In genomic region chr2:4154036-4154653, GRCm38 (mm10) we compare ENCODE assay signal across 8 mouse cellular contexts.
A peak's percentile ranks its signal among the peaks of the same experiment; 100 is the strongest.
DNase-seq lines count a peak whose midpoint lies in the region; ATAC-seq lines count a peak whose summit lies in the region.

No protein-coding gene starts in this region.

- DNase-seq in heart, adult 11 months, result peak; percentile 74
- no peak for DNase-seq in heart, postnatal 4 days
- DNase-seq in embryo, embryonic 10.5 days (ENCODE audit: low spot score), result peak; percentile 26
- DNase-seq in hindbrain, embryonic 11.5 days (ENCODE audit: low spot score), result peak; percentile 35
- no peak for DNase-seq in adrenal gland, adult 2 months
- no peak for DNase-seq in right cerebral cortex, postnatal 36 days (ENCODE audit: low spot score in 2 of 2)
- DNase-seq in lung, adult 18-20 months, result no peak

- H3K27me3 ChIP-seq in hindbrain, embryonic 11.5 days (ENCODE audit: control insufficient read depth, insufficient read depth, low read length), result no peaks in the 10 kb centered on the region
- H3K27me3 ChIP-seq in midbrain, embryonic 15.5 days (replicated peaks), result no peaks in the 10 kb centered on the region

- H3K36me3 ChIP-seq in hindbrain, embryonic 11.5 days (ENCODE audit: control insufficient read depth, insufficient read depth, low read length), result no peaks in the 10 kb centered on the region
- H3K36me3 ChIP-seq in midbrain, embryonic 15.5 days (replicated peaks), result no peaks in the 10 kb centered on the region

- peak overlapping the region; percentile 94 for H3K27ac ChIP-seq in hindbrain, embryonic 11.5 days (ENCODE audit: low read depth, low read length)
- peak overlapping the region; percentile 88 for H3K27ac ChIP-seq in midbrain, embryonic 15.5 days

- peak overlapping the region; percentile 1; the same call in 1 of the 2 replicates for H3K4me3 ChIP-seq in hindbrain, embryonic 11.5 days (ENCODE audit: low read depth, low read length)
- peak overlapping the region; percentile 48 for H3K4me3 ChIP-seq in midbrain, embryonic 15.5 days

- 0 out of 2 replicates have a peak, but pooled peaks cover 4% of the 10 kb centered on the region for H3K4me1 ChIP-seq in hindbrain, embryonic 11.5 days (replicated peaks; ENCODE audit: control insufficient read depth, insufficient read depth, low read length)
- peaks cover 36% of the 10 kb centered on the region for H3K4me1 ChIP-seq in midbrain, embryonic 15.5 days

- no peak overlapping the region; the same call in 1 of the 2 replicates for H3K9ac ChIP-seq in hindbrain, embryonic 11.5 days (ENCODE audit: low read depth, low read length)
- H3K9ac ChIP-seq in midbrain, embryonic 15.5 days, result peak overlapping the region; percentile 40

- peak; percentile 43; the same call in 1 of the 2 replicates for ATAC-seq in hindbrain, embryonic 11.5 days (ENCODE audit: low FRiP score)
- ATAC-seq in midbrain, embryonic 15.5 days (replicated peaks), result no peak; the same call in 1 of the 2 replicates

- H3K4me2 ChIP-seq in hindbrain, embryonic 11.5 days (replicated peaks; ENCODE audit: low read depth, low read length), result peak overlapping the region; percentile 67
- peak overlapping the region; percentile 74 for H3K4me2 ChIP-seq in midbrain, embryonic 15.5 days

- H3K9me3 ChIP-seq in hindbrain, embryonic 11.5 days (ENCODE audit: control insufficient read depth, low read length), result no peaks in the 10 kb centered on the region
- no peaks in the 10 kb centered on the region for H3K9me3 ChIP-seq in midbrain, embryonic 15.5 days

- 43% methylated on average over 5 of the region's 5 CpGs for WGBS in hindbrain, embryonic 11.5 days
- WGBS in midbrain, embryonic 15.5 days, result 21% methylated on average over 5 of the region's 5 CpGs

Comparison
In these comparisons a context has a peak if more than half of its experiments do, and no peak if none do; other contexts are left out.
1. DNase-seq: peak in heart, adult 11 months (single experiment), embryo, embryonic 10.5 days (single experiment) and hindbrain, embryonic 11.5 days (single experiment); none in heart, postnatal 4 days (single experiment), adrenal gland, adult 2 months (single experiment), right cerebral cortex, postnatal 36 days (0 of 2) and lung, adult 18-20 months (0 of 2).